Mouse (Mus musculus): ENCODE results near the gene Pkd1l3. TPM values are rescaled to one million over a fixed set of nuclear protein-coding genes. Genes with fewer than 3 reads are reported as not detected.

Pkd1l3 gene
- total and polyA plus RNA-seq, 3 experiments: 2.6 to 7.4 TPM; not detected in 1

DNA sequence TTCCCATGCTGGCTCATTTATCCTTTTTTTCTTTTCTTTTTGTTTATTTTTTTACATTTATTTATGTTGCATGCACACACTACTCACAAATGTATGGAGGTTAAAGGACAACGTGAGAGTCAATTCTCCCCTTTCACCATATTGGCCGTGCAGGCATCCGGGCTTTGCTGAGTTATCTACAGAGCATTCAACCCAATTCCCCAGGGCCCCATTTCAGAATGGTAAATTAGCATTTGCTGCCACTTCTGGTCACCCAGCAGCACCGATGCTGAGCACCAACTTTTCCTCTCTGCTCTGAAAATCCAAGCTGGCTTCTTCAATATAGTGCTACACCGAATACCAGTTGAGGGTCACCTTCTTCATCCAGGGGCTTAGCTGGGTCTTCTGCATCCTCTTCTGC is 24.5 kb downstream of the Pkd1l3 start:
- H3K79me2 ChIP-seq (ENCODE audit: control insufficient read depth, insufficient read depth, low read length, poor library complexity): no peaks in the 10 kb centered on the region
- H3K36me3 ChIP-seq (ENCODE audit: control insufficient read depth in 1 of 2, insufficient read depth in 2 of 2, low read length in 2 of 2): no peaks in the 10 kb centered on the region
- H3K9ac ChIP-seq (ENCODE audit: control insufficient read depth, low read depth, low read length, poor library complexity, severe bottlenecking): no peak overlapping the region
- no peak overlapping the region for H3K27ac ChIP-seq (ENCODE audit: control insufficient read depth, low read depth, low read length)
- no peaks in the 10 kb centered on the region for H3K9me3 ChIP-seq (replicated peaks; ENCODE audit: insufficient read depth, low read length)
- no peaks in the 10 kb centered on the region for H3K4me1 ChIP-seq (ENCODE audit: control insufficient read depth in 1 of 2, insufficient read depth in 2 of 2, low read length in 2 of 2)
- TF ChIP-seq CHD1 (IDR thresholded peaks at IDR 0.05; ENCODE audit: low read depth, low read length) (no peak), MXI1 (IDR thresholded peaks at IDR 0.05; ENCODE audit: low read depth, low read length) (no peak), TCF12 (IDR thresholded peaks at IDR 0.05; ENCODE audit: low read depth, low read length) (no peak)
- H3K4me3 ChIP-seq (ENCODE audit: control insufficient read depth in 1 of 2, insufficient read depth in 1 of 2, low read depth in 2 of 2, low read length in 2 of 2): no peak overlapping the region
- DNase-seq (ENCODE audit: low read depth, low spot score): no peak
- H3K27me3 ChIP-seq (ENCODE audit: control insufficient read depth in 1 of 2, insufficient read depth in 2 of 2, low read length in 2 of 2): no peaks in the 10 kb centered on the region

DNA sequence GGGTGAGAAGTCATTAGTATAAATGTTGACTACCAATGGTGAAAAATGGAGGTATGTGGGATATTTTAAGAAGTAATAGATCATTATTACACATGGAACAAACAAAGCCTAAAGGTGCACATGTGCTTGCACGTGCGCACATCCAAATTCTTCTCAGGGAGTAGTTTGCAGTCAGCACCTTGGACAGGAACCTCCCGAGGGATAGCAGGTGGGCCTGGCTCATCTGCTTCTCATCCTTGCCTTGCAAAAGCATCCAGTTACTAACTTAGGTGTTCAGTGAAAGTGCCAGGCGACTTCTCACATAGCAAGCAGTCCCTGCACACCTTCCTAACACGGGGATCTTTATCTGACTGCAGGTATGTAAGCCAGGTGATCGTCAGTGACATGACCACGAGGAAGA is 26.1 kb downstream of the Pkd1l3 start:
- TF ChIP-seq MXI1 (IDR thresholded peaks at IDR 0.05; ENCODE audit: low read depth, low read length): no peak
- TF ChIP-seq GABPA (IDR thresholded peaks at IDR 0.05; ENCODE audit: low read depth, low read length): no peak
- TF ChIP-seq GATA1 (IDR thresholded peaks at IDR 0.05; ENCODE audit: low read depth, low read length): no peak
- no peak for TF ChIP-seq EP300 (IDR thresholded peaks at IDR 0.05; ENCODE audit: low read depth in 1 of 2, low read length in 2 of 2)
- no peak for TF ChIP-seq USF2 (IDR thresholded peaks at IDR 0.05; ENCODE audit: borderline replicate concordance in 1 of 2, insufficient read depth in 1 of 2, low read depth in 1 of 2, low read length in 2 of 2)
- no peak for TF ChIP-seq TCF12 (IDR thresholded peaks at IDR 0.05; ENCODE audit: low read depth, low read length)
- TF ChIP-seq CTCF (IDR thresholded peaks at IDR 0.05 in 2 of 3, conservative IDR thresholded peaks at IDR 0.05 in 1 of 3; ENCODE audit: control insufficient read depth in 1 of 3, insufficient read depth in 1 of 3, low read depth in 2 of 3, low read length in 3 of 3, poor library complexity in 1 of 3, severe bottlenecking in 1 of 3): no peak
- TF ChIP-seq ZMIZ1 (IDR thresholded peaks at IDR 0.05; ENCODE audit: low read depth, low read length): no peak
- no peak for TF ChIP-seq RCOR1 (IDR thresholded peaks at IDR 0.05; ENCODE audit: low read depth, low read length)
- no peak for TF ChIP-seq POLR2AphosphoS5 (IDR thresholded peaks at IDR 0.05; ENCODE audit: borderline replicate concordance, low read depth, low read length)
- no peak for TF ChIP-seq NELFE (IDR thresholded peaks at IDR 0.05; ENCODE audit: low read depth, low read length)
- TF ChIP-seq TBP (IDR thresholded peaks at IDR 0.05; ENCODE audit: low read depth, low read length): no peak
- TF ChIP-seq HCFC1 (IDR thresholded peaks at IDR 0.05; ENCODE audit: low read depth, low read length): no peak
- no peak for TF ChIP-seq MAZ (IDR thresholded peaks at IDR 0.05; ENCODE audit: low read depth, low read length)
- no peak for TF ChIP-seq CHD2 (IDR thresholded peaks at IDR 0.05; ENCODE audit: low read length)
- TF ChIP-seq MYB (IDR thresholded peaks at IDR 0.05; ENCODE audit: low read depth, low read length): no peak
- H3K4me1 ChIP-seq (ENCODE audit: control insufficient read depth in 1 of 2, insufficient read depth in 2 of 2, low read length in 2 of 2): no peaks in the 10 kb centered on the region
- no peak overlapping the region for H3K27ac ChIP-seq (ENCODE audit: control insufficient read depth, low read depth, low read length)
- H3K27me3 ChIP-seq (ENCODE audit: control insufficient read depth in 1 of 2, insufficient read depth in 2 of 2, low read length in 2 of 2): no peaks in the 10 kb centered on the region
- DNase-seq (ENCODE audit: low read depth, low spot score): no peak
- H3K9me3 ChIP-seq (replicated peaks; ENCODE audit: insufficient read depth, low read length): no peaks in the 10 kb centered on the region
- no peak overlapping the region for H3K4me3 ChIP-seq (ENCODE audit: control insufficient read depth in 1 of 2, insufficient read depth in 1 of 2, low read depth in 2 of 2, low read length in 2 of 2)
- no peaks in the 10 kb centered on the region for H3K79me2 ChIP-seq (ENCODE audit: control insufficient read depth, insufficient read depth, low read length, poor library complexity)
- H3K9ac ChIP-seq (ENCODE audit: control insufficient read depth, low read depth, low read length, poor library complexity, severe bottlenecking): no peak overlapping the region
- H3K36me3 ChIP-seq (ENCODE audit: control insufficient read depth in 1 of 2, insufficient read depth in 2 of 2, low read length in 2 of 2): no peaks in the 10 kb centered on the region
